Mouse (Mus musculus): ENCODE measurements around the gene Insc. TPM values are rescaled to one million over a fixed set of nuclear protein-coding genes. Genes with fewer than 3 reads are reported as not detected.
"Not testable (repeated sequence)": the region's sequence is repeated elsewhere in the genome, so short reads cannot be mapped to it uniquely, and the experiment has no call there.

Gene Insc
- polyA plus RNA-seq (2012): 0.02 and 0.05 TPM in 2 replicates

DNA sequence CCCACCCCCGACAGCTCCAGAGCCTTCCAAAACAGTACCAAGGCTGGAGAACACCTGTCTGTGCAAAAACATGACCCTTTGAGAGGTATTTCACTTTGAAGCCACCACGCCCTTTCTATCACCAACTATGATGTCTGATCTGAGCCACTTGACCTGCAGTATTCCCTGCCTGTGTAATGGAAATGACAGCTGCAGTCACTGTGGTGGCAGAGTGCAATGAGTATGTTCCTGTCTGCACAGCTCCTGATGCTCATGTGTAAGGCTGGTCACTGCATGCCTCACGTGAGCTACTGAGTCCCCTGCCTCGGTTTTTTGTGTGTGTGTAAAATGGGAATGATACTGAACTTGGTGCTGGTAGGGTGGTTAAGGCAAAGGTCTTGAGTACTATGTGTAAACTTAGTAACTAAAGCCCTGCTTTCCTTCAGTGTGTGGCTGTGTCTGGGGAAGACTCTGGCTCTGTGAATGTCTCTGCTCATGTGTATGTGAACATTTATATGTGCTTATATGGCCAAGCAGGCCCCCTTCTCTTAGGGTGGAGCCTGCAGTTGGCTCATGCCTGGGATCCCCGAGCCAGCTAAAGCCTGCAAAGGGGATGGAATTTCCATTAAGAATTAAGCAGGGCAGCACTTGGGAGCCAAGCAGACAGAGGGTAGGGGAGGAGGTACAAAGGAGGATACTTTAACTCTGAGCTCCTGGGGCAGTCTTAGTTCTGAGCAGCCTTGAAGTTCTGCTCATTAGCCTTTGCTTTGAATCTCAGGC is at the start of gene Insc:
TSS of gene Insc (plus strand) at position 673 of the 759 bp plus-strand sequence.
- peaks cover 3% of the 10 kb centered on the region; the same call in 1 of the 2 replicates for H3K27me3 ChIP-seq (ENCODE audit: control insufficient read depth)
- no peak for TF ChIP-seq TAL1 (IDR thresholded peaks at IDR 0.05; ENCODE audit: low read length)
- TF ChIP-seq GATA1 (IDR thresholded peaks at IDR 0.05; ENCODE audit: low read length): no peak

DNA sequence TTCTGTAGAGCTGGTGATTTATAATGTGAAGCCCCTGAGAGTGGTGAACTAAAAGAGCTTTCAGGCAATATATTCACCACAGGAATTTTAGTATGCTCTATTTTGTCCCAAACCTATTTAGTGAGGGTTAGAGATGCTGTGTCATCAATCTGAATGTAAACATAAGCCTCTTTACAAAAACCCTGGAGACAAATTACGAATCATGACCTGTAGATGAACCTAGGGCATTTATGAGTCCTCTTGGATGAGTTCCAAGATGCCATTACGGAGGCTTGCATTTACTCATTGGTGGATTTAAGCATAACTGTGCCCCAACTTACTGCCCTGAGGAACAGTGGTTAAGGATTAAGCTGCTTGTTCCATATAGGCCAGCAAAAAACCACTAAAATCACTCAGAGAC is 42.6 kb upstream of the Insc start:
- Histone ChIP-seq H3K4me1 (ENCODE audit: control insufficient read depth) (no peaks in the 10 kb centered on the region), H3K4me3 (replicated peaks) (no peak overlapping the region), H3K36me3 (ENCODE audit: control insufficient read depth) (no peaks in the 10 kb centered on the region), H3K27me3 (ENCODE audit: control insufficient read depth) (no peaks in the 10 kb centered on the region), H3K9me3 (ENCODE audit: control insufficient read depth, low read length) (no peaks in the 10 kb centered on the region)
- no peak for TF ChIP-seq TAL1 (IDR thresholded peaks at IDR 0.05; ENCODE audit: low read length)
- TF ChIP-seq GATA1 (IDR thresholded peaks at IDR 0.05; ENCODE audit: low read length): no peak

More for the DNA sequence above, at the start of gene Insc:
- H3K4me1 ChIP-seq (ENCODE audit: control insufficient read depth): no peaks in the 10 kb centered on the region
- no peaks in the 10 kb centered on the region for H3K9me3 ChIP-seq (ENCODE audit: control insufficient read depth, low read length)
- no peak within 1 kb of the TSS for H3K4me3 ChIP-seq (replicated peaks)
- H3K36me3 ChIP-seq (ENCODE audit: control insufficient read depth): no peaks in the 10 kb centered on the region

DNA sequence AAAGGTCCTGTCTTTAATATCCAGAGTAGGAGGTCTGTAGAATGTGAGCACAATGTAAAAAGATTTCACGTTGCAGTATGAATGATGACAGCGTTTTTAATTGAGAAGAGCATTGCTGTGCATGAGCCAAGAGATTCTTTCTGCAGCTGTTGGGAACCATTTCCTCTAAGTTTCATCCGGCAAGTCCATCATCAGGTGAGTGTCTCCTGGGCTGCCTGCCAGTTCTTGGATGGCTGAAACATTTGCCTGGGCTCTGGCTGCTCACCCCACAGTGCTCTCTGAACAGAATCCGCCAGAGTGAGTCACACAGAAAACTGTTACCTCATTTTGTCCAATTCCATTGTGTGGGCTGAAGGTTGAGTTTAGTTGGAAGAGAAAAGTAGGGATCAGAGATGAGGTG is 36.8 kb upstream of the Insc start:
- H3K27me3 ChIP-seq (ENCODE audit: control insufficient read depth): no peaks in the 10 kb centered on the region
- no peaks in the 10 kb centered on the region for H3K36me3 ChIP-seq (ENCODE audit: control insufficient read depth)
- H3K9me3 ChIP-seq (ENCODE audit: control insufficient read depth, low read length): no peaks in the 10 kb centered on the region
- H3K4me1 ChIP-seq (ENCODE audit: control insufficient read depth): no peaks in the 10 kb centered on the region
- no peak overlapping the region for H3K4me3 ChIP-seq (replicated peaks)
- TF ChIP-seq TAL1 (IDR thresholded peaks at IDR 0.05; ENCODE audit: low read length) (no peak), GATA1 (IDR thresholded peaks at IDR 0.05; ENCODE audit: low read length) (no peak)

DNA sequence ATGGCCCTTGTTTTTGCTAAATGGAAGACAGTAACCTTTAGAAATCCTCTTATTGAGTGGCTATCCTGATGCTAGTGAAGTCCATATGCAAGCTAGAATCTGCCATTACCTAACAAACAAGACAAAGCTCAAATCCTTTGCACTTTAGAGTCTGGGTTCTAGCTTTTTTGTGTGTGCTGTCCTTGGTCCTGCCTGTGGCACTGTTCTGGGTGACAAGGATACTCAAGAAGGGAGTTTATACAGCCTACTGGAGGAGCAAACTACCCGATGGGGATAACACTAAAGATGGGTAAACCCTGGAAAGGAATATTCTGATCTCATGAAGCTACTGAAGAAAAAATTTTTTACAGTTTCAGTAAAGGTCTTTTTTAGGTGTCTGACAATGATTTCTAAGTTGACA is 36.1 kb upstream of the Insc start:
- Histone ChIP-seq H3K4me1 (ENCODE audit: control insufficient read depth) (no peaks in the 10 kb centered on the region), H3K27me3 (ENCODE audit: control insufficient read depth) (no peaks in the 10 kb centered on the region), H3K9me3 (ENCODE audit: control insufficient read depth, low read length) (no peaks in the 10 kb centered on the region), H3K4me3 (replicated peaks) (no peak overlapping the region), H3K36me3 (ENCODE audit: control insufficient read depth) (no peaks in the 10 kb centered on the region)
- no peak for TF ChIP-seq GATA1 (IDR thresholded peaks at IDR 0.05; ENCODE audit: low read length)
- no peak for TF ChIP-seq TAL1 (IDR thresholded peaks at IDR 0.05; ENCODE audit: low read length)

DNA sequence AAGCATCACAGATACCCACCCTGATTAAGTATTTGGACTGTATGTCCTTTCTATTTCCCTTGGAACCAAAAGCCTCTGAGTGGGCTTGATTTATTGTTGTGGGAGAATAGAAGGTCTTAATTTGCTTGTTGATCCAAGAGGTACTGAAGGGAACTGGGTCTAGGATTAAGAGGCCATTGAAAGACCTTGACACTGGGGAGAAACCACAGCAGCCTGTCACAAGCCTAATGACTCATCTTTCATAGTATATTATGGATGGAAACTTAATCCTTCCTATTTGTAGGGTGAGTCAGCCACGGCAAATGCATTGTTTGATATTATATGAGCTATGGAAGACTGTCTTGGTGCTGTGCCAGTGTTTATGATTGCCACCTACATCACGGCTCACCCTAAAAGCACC is 33.1 kb upstream of the Insc start:
- H3K36me3 ChIP-seq (ENCODE audit: control insufficient read depth): no peaks in the 10 kb centered on the region
- no peaks in the 10 kb centered on the region for H3K4me1 ChIP-seq (ENCODE audit: control insufficient read depth)
- no peak overlapping the region for H3K4me3 ChIP-seq (replicated peaks)
- TF ChIP-seq GATA1 (IDR thresholded peaks at IDR 0.05; ENCODE audit: low read length) (no peak), TAL1 (IDR thresholded peaks at IDR 0.05; ENCODE audit: low read length) (no peak)
- H3K27me3 ChIP-seq (ENCODE audit: control insufficient read depth): no peaks in the 10 kb centered on the region
- H3K9me3 ChIP-seq (ENCODE audit: control insufficient read depth, low read length): no peaks in the 10 kb centered on the region

DNA sequence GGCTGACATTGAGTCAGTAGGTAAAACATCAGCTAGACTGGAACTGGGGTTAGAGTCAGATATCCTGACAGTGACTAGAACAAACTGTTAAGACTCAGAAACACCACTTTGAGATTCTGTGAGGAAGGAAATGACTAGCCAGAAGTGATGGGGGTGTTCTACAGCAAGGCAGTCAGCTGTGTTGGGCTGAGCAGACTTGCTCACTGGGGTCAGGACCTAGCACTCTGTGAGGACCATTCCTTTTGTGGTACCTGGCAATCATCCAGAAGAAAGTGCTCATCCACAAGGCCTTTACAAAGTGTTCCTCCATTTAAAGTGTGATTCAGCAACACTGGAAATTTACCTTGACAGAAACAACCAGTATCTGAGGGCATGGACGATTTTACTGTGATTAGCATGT is 31.0 kb upstream of the Insc start:
- Histone ChIP-seq H3K4me3 (replicated peaks) (no peak overlapping the region), H3K27me3 (ENCODE audit: control insufficient read depth) (peaks cover 3% of the 10 kb centered on the region), H3K36me3 (ENCODE audit: control insufficient read depth) (no peaks in the 10 kb centered on the region), H3K4me1 (ENCODE audit: control insufficient read depth) (no peaks in the 10 kb centered on the region), H3K9me3 (ENCODE audit: control insufficient read depth, low read length) (no peaks in the 10 kb centered on the region)
- TF ChIP-seq GATA1 (IDR thresholded peaks at IDR 0.05; ENCODE audit: low read length) (no peak), TAL1 (IDR thresholded peaks at IDR 0.05; ENCODE audit: low read length) (no peak)

DNA sequence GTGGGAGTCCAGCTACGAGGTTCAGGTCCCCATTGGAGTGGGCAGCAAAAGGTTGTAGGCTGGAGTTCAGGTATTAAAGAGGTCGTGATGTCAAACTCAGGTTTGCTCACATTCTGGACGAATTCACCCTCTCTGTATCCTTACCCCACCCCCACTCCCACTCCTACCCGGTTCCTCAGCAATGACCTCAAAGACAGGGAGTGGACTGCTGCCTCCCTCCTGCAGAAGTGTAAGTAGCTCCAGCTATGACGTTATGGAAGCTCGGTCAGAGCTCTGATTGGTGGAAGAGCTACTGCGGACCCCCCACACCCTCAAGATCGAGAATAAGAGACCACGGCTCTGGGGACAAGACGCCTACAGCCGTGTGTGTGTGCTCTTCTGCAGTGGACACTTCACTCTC is 25.2 kb upstream of the Insc start, which contains the start of gene Calcb:
TSS of gene Calcb (plus strand) at position 344 of the 400 bp plus-strand sequence.
- Histone ChIP-seq H3K36me3 (ENCODE audit: control insufficient read depth) (no peaks in the 10 kb centered on the region), H3K4me1 (ENCODE audit: control insufficient read depth) (no peaks in the 10 kb centered on the region), H3K4me3 (replicated peaks) (no peak within 1 kb of the TSS), H3K27me3 (ENCODE audit: control insufficient read depth) (peaks cover 25% of the 10 kb centered on the region), H3K9me3 (ENCODE audit: control insufficient read depth, low read length) (no peaks in the 10 kb centered on the region)
- no peak for TF ChIP-seq TAL1 (IDR thresholded peaks at IDR 0.05; ENCODE audit: low read length)
- TF ChIP-seq GATA1 (IDR thresholded peaks at IDR 0.05; ENCODE audit: low read length): no peak

DNA sequence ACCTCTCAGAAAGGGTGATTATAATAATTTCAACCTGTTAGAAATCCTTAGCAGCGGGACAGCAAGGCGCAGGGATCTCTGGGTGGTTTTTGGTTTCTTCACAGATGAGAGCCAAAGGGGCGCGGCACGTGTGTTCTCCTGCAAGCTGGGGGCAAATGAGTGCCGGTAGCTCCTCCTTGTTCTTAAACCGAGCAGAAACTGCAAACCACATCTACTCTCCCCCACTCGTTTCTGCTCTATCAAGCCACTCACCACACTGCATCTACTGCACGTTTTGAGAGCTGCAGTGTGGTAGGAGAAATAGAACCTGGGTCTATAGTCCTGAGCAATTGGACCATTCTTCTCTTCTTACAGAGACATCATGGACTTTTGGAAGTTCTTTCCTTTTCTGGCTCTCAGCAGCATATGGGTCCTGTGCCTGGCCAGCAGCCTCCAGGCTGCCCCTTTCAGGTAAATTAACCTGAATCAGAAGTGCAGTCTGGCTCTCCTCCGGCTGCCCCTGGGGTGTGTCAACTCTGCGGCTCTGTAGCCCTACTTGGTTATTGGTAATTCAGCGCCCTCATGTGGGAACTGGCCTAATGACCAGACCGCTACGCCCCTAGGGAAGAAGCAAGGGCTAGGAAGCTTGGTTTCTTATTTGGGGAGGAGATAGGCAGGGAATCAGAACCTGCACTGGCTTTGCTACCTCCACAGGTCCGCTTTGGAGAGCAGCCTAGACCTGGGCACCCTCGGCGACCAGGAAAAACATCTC is 23.9 kb upstream of the Insc start:
- Histone ChIP-seq H3K4me3 (replicated peaks) (no peak overlapping the region), H3K27me3 (ENCODE audit: control insufficient read depth) (peaks cover 25% of the 10 kb centered on the region)
- TF ChIP-seq TAL1 (IDR thresholded peaks at IDR 0.05; ENCODE audit: low read length) (no peak), GATA1 (IDR thresholded peaks at IDR 0.05; ENCODE audit: low read length) (no peak)

DNA sequence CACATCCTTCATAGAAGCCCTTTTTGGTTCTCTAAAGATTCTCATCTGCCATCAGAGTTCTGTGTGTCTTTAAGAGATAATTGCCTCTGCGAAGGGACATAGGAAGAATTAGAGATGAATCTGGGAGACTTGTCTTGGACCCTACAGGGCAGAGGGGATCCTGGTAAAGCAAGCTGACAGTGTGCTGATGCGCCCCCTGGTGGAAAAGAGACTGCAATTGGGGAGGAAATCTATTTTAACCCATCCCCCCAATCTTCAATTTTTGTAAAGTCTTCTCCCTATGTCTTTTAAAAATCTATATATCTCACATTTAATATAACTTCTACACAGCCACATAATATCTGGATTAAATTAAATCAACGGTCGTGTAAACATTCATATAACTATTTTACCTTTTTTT is 13.8 kb upstream of the Insc start:
- H3K4me3 ChIP-seq (replicated peaks); H3K27me3 ChIP-seq (ENCODE audit: control insufficient read depth); H3K4me1 ChIP-seq (ENCODE audit: control insufficient read depth); H3K36me3 ChIP-seq (ENCODE audit: control insufficient read depth); H3K9me3 ChIP-seq (ENCODE audit: control insufficient read depth, low read length): not testable (repeated sequence)

More for the DNA sequence above, 23.9 kb upstream of the Insc start:
- no peaks in the 10 kb centered on the region for H3K36me3 ChIP-seq (ENCODE audit: control insufficient read depth)
- no peaks in the 10 kb centered on the region for H3K9me3 ChIP-seq (ENCODE audit: control insufficient read depth, low read length)
- H3K4me1 ChIP-seq (ENCODE audit: control insufficient read depth): no peaks in the 10 kb centered on the region

Measured in erythroblast, embryonic 14.5 days (primary cell).